Mouse (Mus musculus) C2C12 (cell line): ENCODE measurements around the gene Scn2b.

ENCODE experiments used
- CEBPB ChIP-seq: IDR thresholded peaks from one replicate; pipeline ENCODE4 v1.6.1; 2011; ENCODE audit warnings: low read depth, mild to moderate bottlenecking, control low read depth, moderate library complexity
- CTCF ChIP-seq: IDR thresholded peaks from one replicate; pipeline ENCODE4 v1.5.1; 2011; ENCODE audit not compliant: control insufficient read depth, insufficient read depth, insufficient read length
- MYOD1 ChIP-seq: IDR thresholded peaks from one replicate; pipeline ENCODE4 v1.6.1; 2011; ENCODE audit warnings: low read depth; ENCODE audit not compliant: control insufficient read depth, insufficient read length

DNA sequence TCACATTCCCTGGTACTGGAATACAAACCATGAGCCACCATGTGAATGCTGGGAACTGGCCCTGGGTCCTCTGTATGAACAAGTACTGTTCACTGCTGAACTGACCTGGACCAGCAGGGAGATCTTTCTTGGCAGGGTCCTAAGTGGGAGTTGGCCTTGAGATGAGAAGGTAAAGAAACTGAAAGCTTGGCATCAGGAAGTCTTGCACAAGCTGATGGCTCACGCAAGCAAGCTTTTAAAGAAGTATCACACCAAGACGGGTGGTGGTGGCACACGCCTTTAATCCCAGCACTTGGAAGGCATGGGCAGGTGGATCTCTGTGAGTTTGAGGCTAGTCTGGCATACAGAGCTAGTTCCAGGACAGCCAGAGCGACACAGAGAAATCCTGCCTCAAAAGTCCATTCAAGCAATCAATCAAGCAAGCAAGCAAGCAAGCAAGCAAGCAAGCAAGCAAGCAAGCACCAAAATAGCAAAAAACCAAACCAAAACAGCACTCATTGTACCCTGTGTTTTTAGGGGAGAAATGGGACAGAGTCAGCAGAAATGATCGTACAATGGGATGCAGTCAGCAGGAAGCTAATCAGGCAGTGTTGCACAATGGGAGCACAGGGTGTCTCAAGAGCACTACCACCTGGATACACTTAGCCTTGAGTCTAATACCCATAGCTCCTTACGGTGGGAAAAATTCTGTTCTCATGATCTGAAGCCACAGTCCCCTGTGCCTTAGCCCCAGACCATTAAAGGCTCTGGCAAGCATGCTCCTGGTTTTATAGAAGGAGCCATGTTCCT lies 22.2 kb upstream of the Scn2b start:
- TF ChIP-seq MYOD1 (no peak), CTCF (no peak), CEBPB (no peak)
